Mouse (Mus musculus) heart, adult 2 months (tissue): ENCODE results near the gene Eml6.

Source experiments
- CTCF ChIP-seq: fragments of 200-600 bp; IDR thresholded peaks from 2 replicates; pipeline ENCODE4 v1.8.1; 2022; ENCODE audit warnings: antibody characterized with exemption, mild to moderate bottlenecking, moderate library complexity
- EP300 ChIP-seq: fragments of 200-500 bp; IDR thresholded peaks from 2 replicates; pipeline ENCODE4 v1.6.1; 2011; ENCODE audit warnings: low read depth, low read length, control low read depth; ENCODE audit not compliant: insufficient read depth
- POLR2A ChIP-seq: fragments of 200-500 bp; IDR thresholded peaks from 2 replicates; pipeline ENCODE4 v1.6.1; 2011; ENCODE audit warnings: mild to moderate bottlenecking, low read depth, low read length, control low read depth; ENCODE audit not compliant: insufficient read depth

GRCm38 (mm10) chr11:29986257-29986656 is 39.6 kb downstream of the Eml6 start:
- TF ChIP-seq POLR2A = no peak
- TF ChIP-seq CTCF = no peak
- no peak for TF ChIP-seq EP300
